Mouse (Mus musculus) myocyte (in vitro differentiated cells): ENCODE measurements around the gene Nhsl2.

Experiments
- E2F4 ChIP-seq: IDR thresholded peaks from one replicate; pipeline ENCODE4 v1.6.1; 2011; ENCODE audit warnings: mild to moderate bottlenecking, control low read depth, moderate library complexity; ENCODE audit not compliant: insufficient read depth
- MAX ChIP-seq: IDR thresholded peaks from one replicate; pipeline ENCODE4 v1.6.1; 2011; ENCODE audit warnings: low read depth, mild to moderate bottlenecking, control low read depth
- MYOG ChIP-seq, 3 experiments: IDR thresholded peaks; one replicate each; pipeline ENCODE4 v1.6.1; 2011; ENCODE audit warnings: control low read depth in 2 of 3, low read depth in 2 of 3, mild to moderate bottlenecking in 2 of 3; ENCODE audit not compliant: insufficient read length in 2 of 3, control insufficient read depth in 1 of 3, insufficient read depth in 1 of 3
- POLR2A ChIP-seq: IDR thresholded peaks from one replicate; pipeline ENCODE4 v1.6.1; 2011; ENCODE audit warnings: low read depth, mild to moderate bottlenecking, control low read depth, moderate library complexity; ENCODE audit not compliant: insufficient read length
- REST ChIP-seq: IDR thresholded peaks from one replicate; pipeline ENCODE4 v1.6.1; 2011; ENCODE audit warnings: mild to moderate bottlenecking, control low read depth, moderate library complexity; ENCODE audit not compliant: insufficient read depth, insufficient read length
- SRF ChIP-seq: IDR thresholded peaks from one replicate; pipeline ENCODE4 v1.6.1; 2011; ENCODE audit warnings: low read depth; ENCODE audit not compliant: control insufficient read depth, insufficient read length
- TCF12 ChIP-seq: IDR thresholded peaks from one replicate; pipeline ENCODE4 v1.6.1; 2011; ENCODE audit warnings: mild to moderate bottlenecking, control low read depth; ENCODE audit not compliant: poor library complexity, insufficient read depth, severe bottlenecking
- USF1 ChIP-seq: IDR thresholded peaks from one replicate; pipeline ENCODE4 v1.6.1; 2011; ENCODE audit warnings: low read depth, mild to moderate bottlenecking, control low read depth, moderate library complexity

DNA sequence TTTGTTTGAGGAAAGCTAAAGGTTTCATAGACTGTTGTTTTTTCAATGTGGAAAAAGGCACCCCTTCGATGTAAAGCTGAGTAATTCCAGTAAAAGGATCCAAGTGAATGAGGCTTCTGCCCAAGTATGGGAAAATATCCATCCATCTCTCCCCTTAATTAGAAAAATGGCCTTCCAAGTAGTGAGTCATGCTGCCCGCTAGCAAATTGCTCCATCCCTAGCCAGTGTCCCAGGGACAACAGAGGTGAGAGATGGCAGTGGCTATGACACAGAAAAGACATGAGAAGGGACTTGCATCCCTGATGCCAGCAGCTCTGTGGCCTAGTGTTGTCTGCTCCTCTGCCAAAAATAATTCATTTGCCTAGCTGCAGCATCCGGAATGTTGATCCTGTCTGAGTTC lies 114.5 kb downstream of the Nhsl2 start:
- TF ChIP-seq POLR2A (no peak), MYOG (IDR thresholded peaks at IDR 0.05; ENCODE audit: control insufficient read depth in 1 of 3, insufficient read depth in 1 of 3, insufficient read length in 2 of 3, low read depth in 2 of 3) (no peak), TCF12 (no peak), SRF (no peak), USF1 (no peak), E2F4 (no peak), MAX (no peak), REST (no peak)
